Mouse (Mus musculus): Measurements from ENCODE around the gene Tmem104. TPM values are rescaled to one million over a fixed set of nuclear protein-coding genes. Genes with fewer than 3 reads are reported as not detected.

Gene Tmem104
- polyA plus RNA-seq, 1 experiment from 2014 or later: 7.7 TPM

DNA sequence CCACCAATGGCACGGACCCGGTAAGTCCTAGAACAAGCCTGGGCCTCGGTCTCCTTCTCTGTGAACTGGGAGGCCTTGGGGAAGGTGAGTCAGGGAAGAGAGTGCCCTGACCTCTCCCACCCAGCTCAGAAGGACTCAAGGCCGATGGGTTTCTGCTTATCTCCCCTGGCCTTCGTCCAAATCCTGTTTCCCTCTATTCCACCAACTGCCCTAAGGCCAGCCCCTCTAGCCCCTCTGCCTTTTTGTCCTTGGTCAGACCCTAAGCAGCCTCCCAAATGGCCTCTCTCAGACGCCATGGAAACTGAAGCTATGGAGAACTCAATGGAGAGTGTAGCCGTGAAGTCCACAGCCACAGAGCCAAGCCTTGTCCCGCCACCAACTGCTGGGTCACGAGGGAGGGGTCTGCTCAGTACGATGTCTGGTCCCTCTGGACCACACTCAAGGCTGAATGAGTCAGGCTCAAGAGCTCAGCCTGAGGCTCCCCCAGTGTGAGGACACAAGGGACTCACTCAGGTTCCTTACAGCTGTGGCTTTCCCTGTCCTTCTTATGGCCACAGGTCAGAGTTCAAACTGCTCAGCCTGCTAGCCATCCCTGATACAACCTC, 85.7 kb downstream of the Tmem104 start:
- Histone ChIP-seq H3K4me2 (ENCODE audit: low read depth, low read length) (no peak overlapping the region), H3K4me1 (ENCODE audit: control insufficient read depth, insufficient read depth, low read length) (no peaks in the 10 kb centered on the region; the same call in none of the 2 replicates), H3K9ac (replicated peaks; ENCODE audit: low read length) (no peak overlapping the region), H3K36me3 (replicated peaks; ENCODE audit: control insufficient read depth, insufficient read depth, low read depth, low read length) (no peaks in the 10 kb centered on the region), H3K27me3 (ENCODE audit: control insufficient read depth, insufficient read depth, low read length) (peaks cover 7% of the 10 kb centered on the region), H3K27ac (replicated peaks; ENCODE audit: low read depth, low read length) (no peak overlapping the region), H3K4me3 (ENCODE audit: low read depth, low read length) (no peak overlapping the region), H3K9me3 (replicated peaks; ENCODE audit: control insufficient read depth, low read length) (no peaks in the 10 kb centered on the region)
- ATAC-seq (replicated peaks; ENCODE audit: insufficient number of reproducible peaks, low FRiP score, low TSS enrichment, low read depth) (no peak), DNase-seq (ENCODE audit: low spot score) (no peak)
- 79% methylated on average over 10 of the region's 10 CpGs for WGBS

DNA sequence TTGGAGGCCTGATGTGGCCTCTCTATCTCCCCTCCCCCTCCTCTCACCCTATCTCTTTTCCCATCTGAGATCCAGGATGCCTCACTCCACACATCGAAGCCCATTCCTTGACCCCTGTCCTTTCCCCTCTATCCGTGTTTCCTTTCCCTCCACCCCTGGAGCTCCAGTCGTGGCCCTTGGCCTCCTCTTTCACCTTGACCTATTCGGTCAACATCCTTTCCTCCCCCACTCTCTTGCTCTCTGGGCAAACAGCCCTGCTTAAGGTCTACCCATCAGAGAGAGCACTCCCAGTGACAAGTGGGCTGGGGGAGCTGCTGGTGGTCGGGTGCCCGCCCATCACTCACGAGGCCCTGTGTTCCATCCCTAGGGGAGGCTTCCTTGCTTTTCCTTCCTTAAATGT, 86.4 kb downstream of the Tmem104 start:
- 56% methylated on average over 7 of the region's 7 CpGs for WGBS
- DNase-seq (ENCODE audit: low spot score) (no peak), ATAC-seq (replicated peaks; ENCODE audit: insufficient number of reproducible peaks, low FRiP score, low TSS enrichment, low read depth) (no peak)
- Histone ChIP-seq H3K36me3 (replicated peaks; ENCODE audit: control insufficient read depth, insufficient read depth, low read depth, low read length) (no peaks in the 10 kb centered on the region), H3K9ac (replicated peaks; ENCODE audit: low read length) (no peak overlapping the region), H3K9me3 (replicated peaks; ENCODE audit: control insufficient read depth, low read length) (no peaks in the 10 kb centered on the region), H3K4me2 (ENCODE audit: low read depth, low read length) (no peak overlapping the region), H3K27me3 (ENCODE audit: control insufficient read depth, insufficient read depth, low read length) (no peaks in the 10 kb centered on the region; the same call in 1 of the 2 replicates), H3K4me1 (ENCODE audit: control insufficient read depth, insufficient read depth, low read length) (no peaks in the 10 kb centered on the region; the same call in none of the 2 replicates), H3K27ac (replicated peaks; ENCODE audit: low read depth, low read length) (no peak overlapping the region), H3K4me3 (ENCODE audit: low read depth, low read length) (no peak overlapping the region)

DNA sequence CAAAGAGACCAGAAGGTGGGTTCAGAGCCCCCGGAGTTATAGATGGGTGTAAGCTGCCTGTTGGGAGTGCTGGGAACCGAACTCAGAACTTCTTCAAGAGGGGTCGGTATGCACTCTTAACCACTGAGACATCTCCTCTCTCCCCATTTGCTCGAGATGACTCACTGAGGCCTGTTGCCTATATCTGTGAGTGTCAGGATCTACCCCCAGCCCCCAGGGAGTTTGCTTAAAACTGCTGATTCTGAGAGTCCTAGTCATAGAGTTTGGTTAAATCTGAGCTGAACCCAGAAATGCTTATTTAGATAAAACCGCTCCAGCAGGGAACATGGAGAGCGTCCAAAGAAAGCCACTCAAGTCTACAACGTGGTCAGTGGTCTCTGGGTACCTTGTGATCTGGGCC, 86.9 kb downstream of the Tmem104 start:
- WGBS: 82% methylated on average over 7 of the region's 7 CpGs
- Histone ChIP-seq H3K27me3 (ENCODE audit: control insufficient read depth, insufficient read depth, low read length) (no peaks in the 10 kb centered on the region), H3K9ac (replicated peaks; ENCODE audit: low read length) (no peak overlapping the region), H3K4me3 (ENCODE audit: low read depth, low read length) (no peak overlapping the region), H3K36me3 (replicated peaks; ENCODE audit: control insufficient read depth, insufficient read depth, low read depth, low read length) (no peaks in the 10 kb centered on the region), H3K9me3 (replicated peaks; ENCODE audit: control insufficient read depth, low read length) (no peaks in the 10 kb centered on the region), H3K4me1 (ENCODE audit: control insufficient read depth, insufficient read depth, low read length) (no peaks in the 10 kb centered on the region; the same call in none of the 2 replicates), H3K4me2 (ENCODE audit: low read depth, low read length) (no peak overlapping the region), H3K27ac (replicated peaks; ENCODE audit: low read depth, low read length) (no peak overlapping the region)
- no peak for ATAC-seq (replicated peaks; ENCODE audit: insufficient number of reproducible peaks, low FRiP score, low TSS enrichment, low read depth)
- DNase-seq (ENCODE audit: low spot score): no peak

DNA sequence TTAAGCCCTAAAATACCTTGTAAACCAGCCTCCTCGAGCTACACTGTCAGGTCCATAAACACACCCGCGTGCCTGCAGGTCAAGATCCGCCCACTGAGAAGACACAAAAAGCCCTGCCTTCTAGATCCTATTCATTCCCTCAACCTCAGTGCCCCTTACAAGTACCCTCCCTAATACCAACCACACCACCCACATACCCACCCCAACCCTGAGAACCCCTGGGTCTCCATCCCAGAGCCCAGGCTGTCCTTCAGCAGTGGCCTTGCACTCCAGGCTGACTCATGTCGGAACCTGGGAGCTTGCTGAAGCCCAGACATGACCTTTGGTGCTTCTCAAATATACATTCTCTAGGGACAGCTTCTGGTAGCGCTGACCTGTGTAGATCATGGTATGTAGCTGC, 87.5 kb downstream of the Tmem104 start:
- Histone ChIP-seq H3K4me1 (ENCODE audit: control insufficient read depth, insufficient read depth, low read length) (no peaks in the 10 kb centered on the region; the same call in none of the 2 replicates), H3K27ac (replicated peaks; ENCODE audit: low read depth, low read length) (no peak overlapping the region), H3K36me3 (replicated peaks; ENCODE audit: control insufficient read depth, insufficient read depth, low read depth, low read length) (no peaks in the 10 kb centered on the region), H3K9ac (replicated peaks; ENCODE audit: low read length) (no peak overlapping the region), H3K9me3 (replicated peaks; ENCODE audit: control insufficient read depth, low read length) (no peaks in the 10 kb centered on the region), H3K27me3 (ENCODE audit: control insufficient read depth, insufficient read depth, low read length) (no peaks in the 10 kb centered on the region), H3K4me2 (ENCODE audit: low read depth, low read length) (no peak overlapping the region), H3K4me3 (ENCODE audit: low read depth, low read length) (no peak overlapping the region)
- DNase-seq (ENCODE audit: low spot score): no peak
- no peak for ATAC-seq (replicated peaks; ENCODE audit: insufficient number of reproducible peaks, low FRiP score, low TSS enrichment, low read depth)
- 86% methylated on average over 6 of the region's 6 CpGs for WGBS

DNA sequence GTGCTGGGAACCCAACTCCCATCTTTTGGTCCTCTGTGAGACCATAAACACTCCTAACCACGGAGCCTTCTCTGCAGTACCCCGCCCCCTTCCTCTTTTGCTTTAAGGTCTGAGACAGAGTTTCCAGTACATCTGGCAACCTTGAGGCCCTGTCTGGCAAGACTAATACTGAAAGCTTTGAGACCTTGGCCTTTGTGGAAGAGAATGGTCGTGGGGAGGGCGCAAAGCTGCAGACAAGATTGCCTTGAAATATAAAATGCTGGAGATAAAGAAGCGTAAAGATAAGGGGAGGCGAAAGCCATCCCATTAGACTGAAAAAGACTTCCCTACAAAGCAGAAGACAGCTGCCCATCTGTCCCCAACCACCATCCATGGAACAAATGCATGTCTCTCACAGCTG, 88.2 kb downstream of the Tmem104 start:
- DNase-seq (ENCODE audit: low spot score): no peak
- Histone ChIP-seq H3K27ac (replicated peaks; ENCODE audit: low read depth, low read length) (no peak overlapping the region), H3K9me3 (replicated peaks; ENCODE audit: control insufficient read depth, low read length) (no peaks in the 10 kb centered on the region), H3K9ac (replicated peaks; ENCODE audit: low read length) (no peak overlapping the region), H3K4me3 (ENCODE audit: low read depth, low read length) (peak overlapping the region; percentile 58; the same call in 1 of the 2 replicates), H3K4me2 (ENCODE audit: low read depth, low read length) (peak overlapping the region; percentile 74), H3K4me1 (ENCODE audit: control insufficient read depth, insufficient read depth, low read length) (no peaks in the 10 kb centered on the region; the same call in none of the 2 replicates), H3K27me3 (ENCODE audit: control insufficient read depth, insufficient read depth, low read length) (no peaks in the 10 kb centered on the region), H3K36me3 (replicated peaks; ENCODE audit: control insufficient read depth, insufficient read depth, low read depth, low read length) (no peaks in the 10 kb centered on the region)
- 84% methylated on average over 6 of the region's 6 CpGs for WGBS
- no peak for ATAC-seq (replicated peaks; ENCODE audit: insufficient number of reproducible peaks, low FRiP score, low TSS enrichment, low read depth)

DNA sequence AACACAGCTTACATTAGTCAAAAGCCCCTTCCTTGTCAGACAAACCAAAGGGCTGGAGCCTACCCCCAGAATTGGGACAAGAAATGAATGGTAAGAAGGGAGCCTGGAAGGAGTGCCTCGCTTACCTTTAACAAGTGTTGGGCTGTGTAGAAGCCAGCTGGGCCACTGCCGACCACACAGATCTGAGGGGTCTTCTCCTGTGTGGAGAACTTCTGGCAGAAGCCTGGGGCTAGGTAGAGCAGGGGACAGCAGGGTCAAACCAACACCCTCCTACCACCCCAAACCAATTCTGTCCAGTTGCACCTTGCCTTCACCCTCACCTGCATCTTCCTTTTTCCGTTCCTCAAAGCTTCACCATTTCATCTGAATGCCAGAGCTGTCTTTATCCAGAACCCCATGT, 88.7 kb downstream of the Tmem104 start:
- Histone ChIP-seq H3K4me2 (ENCODE audit: low read depth, low read length) (peak overlapping the region; percentile 74), H3K36me3 (replicated peaks; ENCODE audit: control insufficient read depth, insufficient read depth, low read depth, low read length) (no peaks in the 10 kb centered on the region), H3K9me3 (replicated peaks; ENCODE audit: control insufficient read depth, low read length) (no peaks in the 10 kb centered on the region), H3K27me3 (ENCODE audit: control insufficient read depth, insufficient read depth, low read length) (no peaks in the 10 kb centered on the region), H3K4me1 (ENCODE audit: control insufficient read depth, insufficient read depth, low read length) (no peaks in the 10 kb centered on the region; the same call in none of the 2 replicates), H3K9ac (replicated peaks; ENCODE audit: low read length) (no peak overlapping the region), H3K4me3 (ENCODE audit: low read depth, low read length) (peak overlapping the region; percentile 58), H3K27ac (replicated peaks; ENCODE audit: low read depth, low read length) (no peak overlapping the region)
- no peak for DNase-seq (ENCODE audit: low spot score)
- no peak for ATAC-seq (replicated peaks; ENCODE audit: insufficient number of reproducible peaks, low FRiP score, low TSS enrichment, low read depth)
- WGBS: 53% methylated on average over 3 of the region's 3 CpGs

DNA sequence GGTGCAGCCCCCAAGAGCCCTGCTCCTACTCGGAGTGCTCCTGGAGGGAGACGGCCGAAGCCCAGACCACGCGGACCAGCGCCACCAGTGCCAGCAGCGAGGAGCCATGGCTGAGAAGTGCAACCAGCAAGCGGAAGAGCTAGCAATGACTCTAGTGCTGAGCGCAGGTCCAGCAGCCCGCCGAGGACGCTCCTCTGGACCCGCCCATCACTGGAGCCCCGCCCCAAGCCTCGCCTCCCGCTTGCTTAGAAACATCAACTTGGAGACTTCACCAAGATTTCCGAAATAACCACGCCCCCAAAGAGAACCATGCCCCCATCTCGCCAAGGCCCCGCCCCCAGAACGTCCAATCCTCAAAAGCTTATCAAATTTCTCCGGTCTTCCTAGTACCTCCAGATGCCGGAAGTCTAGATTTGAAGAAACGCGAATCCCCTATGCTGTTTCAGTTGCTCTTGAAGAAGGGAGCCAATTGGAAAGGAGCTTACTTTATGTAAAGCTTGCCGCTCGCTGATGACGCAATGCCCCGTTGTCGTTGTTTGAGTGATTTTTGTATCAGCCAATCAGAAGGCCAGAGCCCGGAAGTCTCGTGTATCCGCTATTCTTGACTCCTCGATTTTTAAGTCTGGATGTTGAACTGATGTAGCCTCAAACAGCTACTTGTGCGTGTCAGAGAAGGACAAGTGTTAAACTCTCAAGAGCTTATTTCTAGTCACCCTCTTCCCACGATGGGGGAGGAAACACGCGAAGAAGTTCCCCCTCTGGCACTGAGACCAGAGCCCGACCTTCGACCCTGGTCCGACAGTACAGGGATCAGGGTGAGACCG, 89.7 kb downstream of the Tmem104 start, which contains the start of gene Fdxr:
Gene Fdxr (minus strand): TSS at position 271 of the 824 bp plus-strand sequence.
- under 1% methylated on average over 42 of the region's 42 CpGs for WGBS
- H3K9me3 ChIP-seq (replicated peaks; ENCODE audit: control insufficient read depth, low read length): no peaks in the 10 kb centered on the region
- peak within 1 kb of the TSS; percentile 74 for H3K4me2 ChIP-seq (ENCODE audit: low read depth, low read length)
- no peaks in the 10 kb centered on the region for H3K36me3 ChIP-seq (replicated peaks; ENCODE audit: control insufficient read depth, insufficient read depth, low read depth, low read length)
- peak within 1 kb of the TSS; percentile 59 for H3K4me3 ChIP-seq (ENCODE audit: low read depth, low read length)
- peak within 1 kb of the TSS; percentile 73 for H3K9ac ChIP-seq (replicated peaks; ENCODE audit: low read length)
- peak; percentile 99 for DNase-seq (ENCODE audit: low spot score)
- no peaks in the 10 kb centered on the region for H3K27me3 ChIP-seq (ENCODE audit: control insufficient read depth, insufficient read depth, low read length)
- peak; percentile 96 for ATAC-seq (replicated peaks; ENCODE audit: insufficient number of reproducible peaks, low FRiP score, low TSS enrichment, low read depth)
- H3K27ac ChIP-seq (replicated peaks; ENCODE audit: low read depth, low read length): no peak within 1 kb of the TSS
- H3K4me1 ChIP-seq (ENCODE audit: control insufficient read depth, insufficient read depth, low read length): no peaks in the 10 kb centered on the region; the same call in none of the 2 replicates

DNA sequence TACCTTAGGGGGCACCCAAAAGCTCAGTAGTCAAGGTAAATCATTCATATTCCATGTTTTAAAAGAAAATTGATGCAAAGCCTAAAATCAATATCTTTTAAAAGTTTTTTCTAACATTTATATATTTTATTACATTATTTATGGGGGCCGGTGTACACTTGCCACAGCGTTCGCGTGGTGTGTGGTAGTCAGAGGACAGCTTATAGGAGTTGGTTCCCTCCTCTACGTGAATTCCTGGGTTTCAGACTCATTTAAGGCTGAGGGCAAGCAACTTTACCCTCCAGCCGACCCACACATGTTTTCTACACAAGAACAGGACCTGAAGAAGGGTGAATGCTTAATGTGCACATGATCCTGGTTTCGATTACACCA, 90.3 kb downstream of the Tmem104 start:
- Histone ChIP-seq H3K4me1 (ENCODE audit: control insufficient read depth, insufficient read depth, low read length) (no peaks in the 10 kb centered on the region; the same call in none of the 2 replicates), H3K27me3 (ENCODE audit: control insufficient read depth, insufficient read depth, low read length) (no peaks in the 10 kb centered on the region), H3K27ac (replicated peaks; ENCODE audit: low read depth, low read length) (no peak overlapping the region), H3K4me3 (ENCODE audit: low read depth, low read length) (peak overlapping the region; percentile 59), H3K9me3 (replicated peaks; ENCODE audit: control insufficient read depth, low read length) (no peaks in the 10 kb centered on the region), H3K4me2 (ENCODE audit: low read depth, low read length) (peak overlapping the region; percentile 66), H3K9ac (replicated peaks; ENCODE audit: low read length) (peak overlapping the region; percentile 68), H3K36me3 (replicated peaks; ENCODE audit: control insufficient read depth, insufficient read depth, low read depth, low read length) (no peaks in the 10 kb centered on the region)
- 18% methylated on average over 7 of the region's 7 CpGs for WGBS
- DNase-seq (ENCODE audit: low spot score) (no peak), ATAC-seq (replicated peaks; ENCODE audit: insufficient number of reproducible peaks, low FRiP score, low TSS enrichment, low read depth) (no peak)

Data from embryonic facial prominence, embryonic 11.5 days (tissue).